Mouse (Mus musculus): ENCODE results near the gene Cox10.

Cox10 gene

DNA sequence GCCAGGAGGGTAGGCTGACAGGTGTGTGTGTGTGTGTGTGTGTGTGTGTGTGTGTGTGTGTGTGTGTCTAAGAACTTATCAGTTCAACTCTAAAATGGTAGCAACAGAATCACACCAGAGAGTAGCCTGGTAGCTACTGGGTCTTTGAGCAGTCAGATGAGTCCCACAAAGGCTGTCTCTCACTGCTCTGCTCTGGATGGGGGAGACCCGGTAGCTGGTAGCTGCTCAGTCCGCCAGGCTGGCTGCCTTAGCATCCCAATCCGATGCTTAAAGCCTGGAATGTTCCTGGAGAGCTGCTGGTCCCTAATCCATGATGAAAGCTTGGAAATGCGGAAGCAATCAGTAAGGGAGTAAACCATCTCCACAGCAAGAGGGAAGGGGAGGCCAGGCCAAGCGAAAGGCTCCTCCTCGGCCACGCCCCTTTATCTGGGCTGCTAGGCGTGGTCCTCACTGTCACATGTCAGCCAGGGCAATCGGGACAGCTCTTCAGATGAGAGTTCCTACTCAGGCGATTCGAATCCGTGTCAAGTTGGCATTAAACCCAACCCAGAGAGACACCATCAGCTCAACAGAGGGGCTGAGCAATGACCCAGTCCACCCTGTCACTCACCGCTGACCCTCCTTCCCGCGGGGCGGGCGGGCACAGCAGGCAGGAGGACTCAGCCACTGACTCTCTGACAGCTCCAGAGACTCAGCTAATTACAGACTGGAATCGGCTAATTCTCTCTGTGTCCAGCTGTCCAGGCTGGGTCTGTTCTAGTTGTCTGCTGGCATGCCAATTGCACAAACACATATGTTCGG, 127.2 kb downstream of the Cox10 start:
- no peak for DNase-seq

DNA sequence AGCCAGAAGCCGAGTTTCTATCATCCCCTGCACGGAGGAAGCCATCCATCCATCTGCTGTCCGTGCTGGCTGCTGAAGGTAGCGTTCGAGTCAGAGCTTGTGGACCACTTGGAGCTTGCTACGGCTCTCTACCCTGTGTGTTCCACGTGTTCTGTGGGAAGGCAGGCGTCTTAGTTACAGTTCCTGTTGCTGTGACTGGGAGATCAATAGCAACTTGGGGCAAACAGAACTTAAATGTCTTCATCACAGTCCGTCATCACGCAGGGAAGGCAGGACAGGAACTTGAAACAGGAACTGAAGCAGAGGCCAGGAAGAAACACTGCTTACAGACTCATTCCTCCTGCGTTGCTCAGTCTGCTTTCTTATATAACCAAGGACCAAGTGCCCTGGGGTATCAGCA, 130.9 kb downstream of the Cox10 start:
- DNase-seq: no peak

DNA sequence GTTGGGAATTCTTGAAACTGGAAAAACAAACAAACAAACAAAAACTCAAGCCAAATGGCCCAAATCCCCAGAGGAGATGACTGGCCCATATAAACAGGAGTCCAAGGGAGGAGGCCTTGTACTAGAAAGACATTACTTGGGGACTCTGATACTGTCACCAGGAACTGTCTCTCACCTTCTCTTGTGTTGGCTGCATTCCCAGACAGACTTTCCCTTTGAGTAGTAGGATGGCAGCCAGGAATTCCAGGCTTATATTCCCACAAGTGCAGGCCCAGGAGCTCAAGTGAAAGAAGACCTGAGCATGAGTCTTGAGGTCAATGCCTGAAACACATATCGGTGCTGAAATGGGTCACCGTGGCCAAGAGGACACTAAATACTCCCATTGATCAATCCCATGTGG, 132.2 kb downstream of the Cox10 start:
- no peak for DNase-seq

DNA sequence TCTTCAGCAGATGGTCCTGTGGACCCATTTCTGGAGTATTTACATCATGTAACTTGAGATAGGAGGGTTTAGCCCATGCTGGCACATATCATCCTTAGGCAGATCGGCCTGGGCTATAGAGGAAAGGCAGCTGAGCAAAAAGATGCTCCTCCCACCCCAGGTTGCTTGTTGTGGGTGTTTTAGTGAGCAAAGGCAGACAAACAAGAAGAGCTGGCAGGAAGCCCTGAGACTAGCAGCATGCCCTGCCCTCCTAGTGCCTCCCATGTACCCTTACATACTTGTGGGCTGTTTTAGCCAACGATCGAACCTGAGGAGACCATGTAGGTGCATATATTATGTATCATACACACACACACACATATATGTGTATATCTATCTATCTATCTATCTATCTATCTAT, 135.3 kb downstream of the Cox10 start:
- no peak for DNase-seq

DNA sequence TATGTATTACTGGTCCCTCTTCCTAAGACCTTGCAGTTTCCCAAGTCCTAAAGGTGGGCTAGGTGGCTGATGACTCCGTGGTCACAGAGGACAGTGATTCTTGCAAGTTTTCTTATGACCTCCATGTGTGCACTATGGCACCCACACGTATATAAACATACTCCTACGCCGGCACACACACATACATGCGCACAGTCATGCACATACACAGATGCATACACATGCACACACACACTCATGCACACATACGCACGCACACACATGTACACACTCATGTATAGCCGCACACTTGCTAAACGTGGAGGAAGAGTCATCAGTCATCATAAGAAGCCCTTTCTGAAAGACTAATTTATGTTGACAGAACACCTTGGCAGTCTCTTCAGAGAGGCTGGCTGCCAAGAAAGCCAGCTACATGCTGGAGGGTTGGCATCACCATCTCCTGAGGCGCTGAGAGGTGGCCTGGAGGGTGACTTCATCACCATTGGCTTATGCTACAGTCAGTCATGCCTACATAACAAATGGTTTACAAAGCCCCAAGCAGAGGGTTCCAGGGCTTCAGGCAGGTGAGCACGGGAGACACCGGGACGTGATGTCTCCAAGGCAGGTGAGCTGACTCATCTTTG, 135.9 kb downstream of the Cox10 start:
- DNase-seq: peak; percentile 47

DNA sequence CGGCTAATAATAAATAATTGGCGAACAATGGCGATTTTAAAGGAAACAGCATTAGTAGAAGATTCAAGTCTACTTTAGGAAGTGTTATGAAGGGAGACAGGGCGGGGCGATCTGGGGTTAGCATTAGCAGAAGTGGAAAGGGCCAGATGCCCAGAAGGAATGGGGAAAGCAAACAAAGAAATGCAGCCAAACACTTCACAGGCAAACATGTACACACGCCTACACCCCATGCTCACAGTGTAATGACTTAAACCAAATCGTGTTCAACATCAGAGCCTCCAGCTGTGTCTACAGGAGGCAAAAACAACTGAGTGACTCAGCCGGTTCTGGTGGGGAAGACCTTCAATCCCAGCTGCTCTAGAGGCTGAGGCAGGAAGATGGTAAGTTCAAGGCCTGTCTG, 137.1 kb downstream of the Cox10 start:
- no peak for DNase-seq

DNA sequence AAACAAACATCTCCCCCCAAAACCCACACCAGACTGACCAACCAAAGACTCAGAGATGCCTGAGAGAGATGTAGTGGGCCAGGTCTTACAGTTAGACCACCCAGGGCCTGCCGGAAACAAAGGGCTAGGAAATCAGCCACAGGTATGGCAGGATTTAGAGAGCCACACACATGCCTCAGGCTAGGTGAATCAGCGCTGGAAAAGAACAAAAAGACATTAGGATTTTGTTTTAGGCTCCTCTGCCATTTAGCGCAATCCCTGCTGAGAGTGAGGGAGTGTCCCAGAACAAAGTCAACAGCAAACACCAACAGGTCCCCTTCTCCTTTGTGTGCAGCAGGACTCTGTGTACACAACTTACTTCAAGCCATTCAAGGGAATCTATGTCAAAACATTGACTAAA, 142.6 kb downstream of the Cox10 start:
- DNase-seq: no peak

DNA sequence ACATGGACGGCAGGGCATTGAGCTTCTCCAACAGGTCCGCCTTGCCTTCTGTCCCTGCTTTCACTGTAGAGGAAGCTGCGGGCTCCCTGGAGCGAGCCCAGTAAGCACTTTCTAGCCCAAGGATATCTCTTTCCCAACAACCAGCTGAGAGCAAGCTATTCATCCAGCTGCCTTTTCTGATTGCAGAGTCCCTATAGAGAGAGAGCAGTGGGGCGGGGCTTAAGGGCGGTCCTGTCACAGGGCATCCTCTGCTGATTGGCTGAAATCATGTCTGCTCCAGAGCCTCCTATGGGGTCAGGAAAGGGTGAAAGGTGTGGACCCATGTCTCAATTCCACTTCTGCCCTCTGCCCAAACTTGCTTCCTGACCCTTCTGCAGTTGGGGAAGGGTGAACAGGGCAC, 152.4 kb downstream of the Cox10 start:
- DNase-seq: no peak

DNA sequence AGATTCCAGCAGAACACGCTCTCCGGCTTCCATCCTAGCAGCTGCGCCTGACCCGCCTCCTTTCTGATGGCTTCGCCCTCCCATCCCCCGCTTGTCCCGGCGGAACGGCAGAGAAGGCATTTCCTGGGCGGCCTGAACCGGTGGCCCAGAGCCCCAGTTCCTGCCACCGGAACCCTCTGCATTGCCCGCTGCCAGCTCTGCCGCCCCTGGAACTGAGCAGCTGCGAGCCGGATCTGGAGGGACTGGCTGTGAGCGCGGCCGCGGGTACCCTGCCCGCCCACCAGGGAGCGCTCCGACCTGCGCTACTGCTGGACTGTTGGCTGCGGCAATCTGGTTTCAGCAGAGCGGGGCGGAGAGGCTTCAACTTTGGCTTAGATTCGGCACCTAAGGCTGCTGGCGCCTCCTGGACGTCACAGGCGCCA, 154.1 kb downstream of the Cox10 start:
- DNase-seq: peak; percentile 9

DNA sequence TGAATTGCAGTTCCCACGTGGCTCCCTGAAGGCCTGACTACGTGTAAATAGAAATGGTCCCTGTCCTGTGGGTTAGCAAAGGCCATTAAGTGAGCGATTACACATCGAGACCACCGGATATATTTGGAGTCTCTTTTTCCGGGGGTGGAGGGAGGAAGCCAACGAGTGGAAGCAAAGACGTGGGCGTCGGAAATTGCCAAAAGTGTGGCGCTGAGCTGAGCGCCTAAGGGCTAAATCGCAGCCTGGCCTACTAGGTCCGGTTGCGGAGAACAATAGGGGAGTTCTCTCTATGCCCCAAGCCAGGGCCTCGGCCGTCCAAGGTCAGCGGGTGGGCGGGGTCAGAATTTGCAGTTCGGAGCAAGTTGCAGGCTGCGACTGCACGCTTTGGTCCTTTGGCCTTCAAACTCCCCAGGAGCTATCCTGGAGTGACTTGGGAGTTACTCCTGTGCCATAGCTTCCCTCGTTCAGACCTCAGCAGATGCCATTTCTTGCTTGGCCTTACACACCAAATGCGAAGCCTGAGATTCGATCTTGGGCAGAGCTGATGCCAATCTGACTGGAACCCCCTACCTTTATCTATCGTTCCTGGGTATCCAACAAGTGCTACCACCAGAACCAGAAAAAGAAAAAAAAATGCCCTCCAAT, 154.9 kb downstream of the Cox10 start:
- no peak for DNase-seq

DNA sequence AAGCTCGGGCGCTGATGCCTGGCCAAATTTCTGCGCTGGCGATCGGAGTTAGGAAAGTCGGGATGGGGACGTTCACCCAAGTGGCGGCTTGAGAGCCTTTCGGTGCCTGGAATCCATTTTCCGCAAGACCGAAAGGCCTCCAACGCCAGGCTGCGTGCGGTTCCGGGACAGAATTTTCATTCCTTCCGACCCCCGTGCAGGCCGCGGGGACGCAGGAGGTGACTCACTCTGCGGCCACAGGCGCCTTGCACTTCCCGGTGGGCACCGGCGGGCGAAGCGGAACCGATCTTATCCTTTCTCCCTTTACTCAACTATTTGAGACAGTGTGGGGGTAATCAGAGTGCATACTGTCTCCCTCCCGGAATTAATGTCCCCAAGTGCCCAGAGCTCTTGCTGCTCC, 155.9 kb downstream of the Cox10 start:
- DNase-seq: no peak

DNA sequence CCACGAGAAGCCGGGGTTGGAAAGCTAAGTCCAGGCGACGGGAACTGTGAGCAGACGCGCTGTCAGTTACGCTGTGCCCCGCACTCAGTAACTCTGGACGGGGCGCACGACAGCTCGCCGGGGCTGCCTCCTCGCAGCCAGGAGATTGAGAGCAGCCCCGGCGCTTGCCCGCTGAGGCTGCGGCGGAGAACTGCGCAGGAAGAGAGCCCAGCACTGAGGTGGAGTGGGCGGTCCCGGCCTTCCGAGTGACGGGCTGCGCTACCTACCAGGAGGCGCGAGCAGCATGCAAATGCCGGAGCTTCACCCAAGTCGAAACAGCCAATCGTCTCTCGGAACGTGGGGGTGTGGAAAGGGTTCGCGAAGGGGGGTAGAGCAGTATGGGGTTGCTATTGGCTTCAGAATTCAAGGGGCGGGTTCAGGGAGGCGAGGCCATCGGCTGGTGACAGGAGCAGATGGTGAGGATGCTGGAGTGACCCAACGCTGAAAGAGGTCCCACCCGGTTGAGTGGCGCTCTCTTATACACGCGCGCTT, 157.1 kb downstream of the Cox10 start, which contains the start of gene Hs3st3b1:
Gene Hs3st3b1, minus strand, starts transcription at position 200 of the 531 bp plus-strand sequence.
- peak; percentile 23 for DNase-seq

DNA sequence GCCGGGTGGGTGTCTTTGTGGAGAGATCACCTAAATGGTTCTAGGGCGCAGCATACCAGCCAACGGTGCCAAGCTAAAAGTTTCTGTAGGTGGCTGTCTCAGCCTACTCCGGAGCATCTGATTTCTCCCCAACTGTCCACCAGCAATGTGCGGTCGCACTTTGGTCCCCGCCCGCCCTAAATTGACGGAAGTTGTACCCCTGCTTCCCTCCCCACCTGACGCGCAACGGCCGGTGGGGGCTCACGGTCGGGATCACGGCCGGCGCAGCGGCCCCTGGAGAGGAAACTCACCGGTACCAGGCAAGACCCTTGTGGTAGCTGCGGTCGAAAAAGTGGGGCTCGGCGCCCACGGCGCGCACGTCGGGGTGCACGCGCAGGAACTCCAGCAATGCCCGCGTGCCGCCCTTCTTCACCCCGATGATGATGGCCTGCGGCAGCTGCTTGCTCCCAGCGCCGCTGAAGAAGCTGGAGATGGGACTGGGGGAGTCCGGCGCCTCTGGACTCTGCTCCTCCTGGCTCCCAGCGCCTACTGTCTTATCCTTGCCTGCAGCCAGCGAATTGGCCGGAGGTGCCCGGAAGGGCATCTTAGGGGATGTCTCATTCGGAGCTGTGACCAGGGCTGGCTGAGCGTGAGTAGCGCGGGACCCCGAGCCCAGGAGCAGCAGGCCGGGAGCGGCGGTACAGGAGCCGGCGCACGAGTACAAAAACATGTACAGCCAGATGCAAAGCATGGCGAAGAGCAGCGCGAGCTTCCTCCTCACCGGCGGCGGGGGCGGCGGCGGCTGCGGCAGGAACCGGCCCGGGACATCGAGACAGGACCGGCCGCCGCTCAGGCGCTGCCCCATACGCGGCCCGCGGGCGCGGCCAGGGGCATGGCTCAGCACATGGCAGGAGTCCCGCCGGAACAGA, 158.0 kb downstream of the Cox10 start:
- DNase-seq: no peak

DNA sequence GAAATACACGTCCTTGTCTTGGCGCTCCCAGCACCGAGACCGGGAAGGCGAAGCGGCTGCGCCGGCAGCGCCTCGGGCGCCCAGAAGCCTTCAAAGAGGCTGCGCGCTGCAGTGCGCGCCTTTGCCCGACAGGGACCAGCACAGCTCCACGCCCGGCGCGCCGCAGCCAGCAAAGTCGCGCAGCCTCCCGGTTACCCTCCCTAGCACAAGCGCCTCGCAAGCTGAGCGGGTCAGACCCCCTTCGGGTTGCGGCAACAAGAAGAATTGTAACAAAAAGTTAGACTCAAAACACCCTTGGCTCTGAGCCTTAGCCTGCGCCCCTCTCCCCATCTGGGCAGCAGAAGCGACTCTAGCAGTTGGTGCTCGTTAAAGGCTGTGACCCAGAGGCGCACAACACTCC, 158.7 kb downstream of the Cox10 start:
- no peak for DNase-seq

DNA sequence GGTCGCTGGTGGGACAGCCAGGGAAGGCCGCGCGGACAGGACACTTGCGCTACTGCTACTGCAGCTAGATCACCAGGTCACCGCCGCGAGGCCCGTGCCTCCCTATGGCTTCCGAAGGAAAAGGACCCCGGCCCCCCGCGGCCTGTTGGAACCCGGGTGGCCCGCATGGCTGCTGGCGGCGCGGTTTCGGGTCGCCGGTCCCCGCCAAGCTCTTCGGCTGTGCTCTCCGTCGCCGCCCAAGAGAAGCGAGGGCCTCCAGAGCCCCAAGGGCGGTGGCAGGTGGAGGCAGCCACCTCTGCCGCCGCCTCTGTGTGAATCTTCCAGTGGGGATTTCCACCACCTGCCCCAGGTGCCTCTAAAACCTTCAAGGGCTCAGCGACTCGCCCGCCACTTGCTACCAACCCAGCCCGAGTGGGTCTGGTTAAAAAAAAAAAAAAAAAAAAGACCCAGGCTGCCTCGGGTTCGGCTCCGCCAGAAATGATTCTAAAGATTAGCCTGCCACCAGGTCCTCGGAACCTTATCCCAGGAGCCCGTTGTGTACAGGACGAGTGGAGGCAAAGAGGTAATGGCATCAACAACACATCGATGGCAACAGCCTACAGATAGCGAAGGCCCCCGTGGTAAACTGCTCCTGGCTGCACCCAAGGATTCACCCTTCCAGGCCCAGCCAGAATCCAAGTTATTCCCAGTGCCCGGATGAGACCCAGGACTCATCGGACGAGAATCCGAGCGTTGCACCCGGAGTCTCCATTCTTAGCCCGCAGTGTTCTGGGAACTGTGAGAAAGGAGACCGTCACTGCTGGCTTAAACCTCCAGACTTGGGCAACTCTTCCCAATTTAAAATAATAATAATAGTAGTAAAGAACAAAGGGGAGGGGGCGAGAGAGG, 159.8 kb downstream of the Cox10 start:
- DNase-seq: no peak

DNA sequence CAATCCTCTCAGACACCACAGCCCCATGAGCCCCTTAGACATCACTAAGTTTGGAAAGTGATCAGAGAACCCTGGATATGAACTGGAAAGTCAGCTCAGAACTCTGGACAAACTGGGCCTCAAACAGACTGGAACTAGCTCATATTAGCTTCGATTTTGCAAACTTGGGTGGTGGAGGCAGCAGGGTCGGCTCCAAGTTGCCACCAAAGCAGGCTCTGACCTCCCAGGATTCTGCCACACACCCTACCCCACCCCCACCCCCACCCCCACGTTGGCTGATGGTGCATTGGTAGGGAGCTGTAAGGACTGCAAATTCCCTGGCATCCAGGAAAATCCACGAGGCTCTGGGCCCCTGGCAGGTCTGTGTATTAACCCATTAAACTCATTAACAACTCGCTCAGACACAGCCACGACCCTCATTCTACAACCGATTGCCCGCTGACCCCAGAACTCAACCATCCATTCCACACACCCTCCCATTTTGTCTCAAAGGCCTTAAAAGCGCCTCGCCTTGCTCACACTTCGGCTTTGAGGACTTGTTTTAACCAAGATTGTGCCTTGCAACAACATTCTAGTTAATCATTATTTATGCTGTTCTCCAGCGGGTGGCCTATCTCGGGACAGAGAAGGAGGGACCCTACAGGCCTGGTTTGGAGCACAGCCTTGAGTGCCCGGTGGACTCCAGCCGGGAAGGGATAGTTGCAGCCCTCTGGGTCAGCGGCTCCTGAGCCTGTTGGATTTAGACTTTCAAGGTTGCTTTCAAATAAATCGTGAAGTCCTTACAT, 160.8 kb downstream of the Cox10 start:
- no peak for DNase-seq

DNA sequence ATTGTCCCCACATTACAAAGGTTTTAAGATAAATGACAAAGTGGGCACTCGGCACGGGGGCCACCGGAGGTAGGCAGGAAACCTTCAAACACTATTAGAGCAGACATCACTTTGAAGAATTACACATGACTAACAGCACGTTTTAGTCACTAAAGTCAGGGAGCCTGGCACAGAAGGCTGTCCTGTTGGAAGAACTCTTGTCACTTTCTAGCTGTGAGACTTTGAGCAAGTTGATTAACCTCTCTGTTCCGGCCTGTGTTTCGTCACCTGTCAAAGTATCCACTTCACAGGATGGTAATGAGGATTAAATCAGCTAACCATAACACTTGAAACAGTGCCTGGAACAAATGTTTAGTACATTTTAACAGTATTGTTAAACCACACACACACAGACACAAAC, 161.7 kb downstream of the Cox10 start:
- no peak for DNase-seq

DNA sequence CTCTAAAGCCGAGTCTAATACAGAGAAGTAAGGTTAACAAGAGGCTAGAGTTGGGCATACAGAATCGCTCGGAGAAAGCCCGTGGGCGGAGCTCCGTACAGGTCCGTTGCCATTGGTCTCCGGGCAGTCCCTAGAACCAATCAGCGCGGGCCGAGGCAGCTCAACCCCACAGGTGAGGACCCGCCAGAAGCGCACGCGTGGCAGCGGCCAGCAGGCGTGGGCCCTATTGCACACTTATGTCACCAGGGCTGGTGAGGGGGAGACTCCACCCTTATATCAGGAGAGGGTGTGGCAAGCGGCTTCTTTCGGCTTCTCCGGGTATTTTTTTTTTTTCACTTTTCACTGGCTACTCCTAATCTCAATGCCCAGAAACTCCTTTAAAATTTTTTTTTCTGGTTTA, 164.9 kb downstream of the Cox10 start:
- DNase-seq: peak; percentile 17

DNA sequence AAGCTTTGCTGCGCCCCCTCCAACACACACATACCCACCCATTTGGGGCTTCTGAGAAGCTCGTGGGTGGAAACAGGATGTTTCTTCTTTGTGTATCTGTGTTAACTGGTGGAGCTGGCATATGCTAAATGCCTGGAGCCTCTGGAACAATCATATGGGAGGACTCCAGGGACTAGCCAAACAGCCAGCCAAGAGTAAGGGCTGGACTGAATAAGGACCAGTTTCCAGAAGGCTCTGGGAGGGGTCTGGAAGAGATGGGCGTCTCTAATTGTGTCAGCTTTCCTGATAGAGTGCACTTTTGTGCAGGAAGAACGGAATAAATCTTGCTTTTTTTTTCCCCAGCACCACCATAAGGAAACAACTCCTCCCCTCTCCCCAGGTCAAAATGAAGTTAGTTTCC, 165.3 kb downstream of the Cox10 start:
- no peak for DNase-seq
